Mouse (Mus musculus) erythroid progenitor cell, adult 5-6 weeks (primary cell): ENCODE results near the gene Usp4. TPM values are rescaled to one million over a fixed set of nuclear protein-coding genes. Genes with fewer than 3 reads are reported as not detected.
"Not testable (repeated sequence)": the region's sequence is repeated elsewhere in the genome, so short reads cannot be mapped to it uniquely, and the experiment has no call there.

Experiments
- ATAC-seq: replicated peaks from 2 replicates; pipeline ENCODE4 v1.8.0; 2016; ENCODE audit warnings: moderate number of reproducible peaks, mild to moderate bottlenecking, moderate TSS enrichment, inconsistent platforms; ENCODE audit not compliant: poor library complexity, low FRiP score, severe bottlenecking
- total RNA-seq, 2 experiments: library from RNA; stranded (forward) in 1 of 2; stranded (reverse) in 1 of 2; fragments of 150-400 nt in 1 of 2; fragments of 186-747, 209-891 nt in 1 of 2; gene quantifications; 2 replicates each; pipeline versions ENCODE4 v1.2.3 to v1.2.4; 2015 to 2017; ENCODE audit warnings: low replicate concordance in 2 of 2

The Usp4 gene
- total RNA-seq (2015; ENCODE audit: low replicate concordance) (162 and 251 TPM in 2 replicates), total RNA-seq (2017; ENCODE audit: low replicate concordance) (123 and 148 TPM in 2 replicates)

- ATAC-seq = peak; percentile 83
Observed at GRCm38 (mm10) chr9:108347540-108348289, at the start of gene Usp4. TSS of gene Usp4 (plus strand) at chr9:108347853.

- no peak for ATAC-seq
Observed at GRCm38 (mm10) chr9:108301853-108302252, 45.8 kb upstream of the Usp4 start.

DNA sequence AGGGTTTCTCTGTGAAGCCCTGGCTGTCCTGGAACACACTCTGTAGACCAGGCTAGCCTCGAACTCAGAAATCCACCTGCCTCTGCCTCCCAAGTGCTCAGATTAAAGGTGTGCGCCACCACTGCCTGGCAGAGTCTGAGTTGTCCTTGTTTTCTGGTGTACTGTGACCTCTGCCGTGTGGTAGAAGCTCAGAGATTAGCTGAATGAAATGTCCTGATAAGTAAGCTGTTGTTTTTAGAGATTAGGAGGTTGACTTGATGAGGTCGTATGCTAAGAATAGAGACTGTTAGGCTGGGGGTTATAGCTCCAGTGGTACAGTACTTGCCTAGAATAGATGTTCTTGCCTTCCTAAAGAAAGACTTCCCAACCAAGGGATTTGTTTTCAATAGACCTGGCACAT lies 42.9 kb upstream of the Usp4 start:
- no peak for ATAC-seq

- ATAC-seq = peak; percentile 42
Observed at GRCm38 (mm10) chr9:108305170-108305569, 42.5 kb upstream of the Usp4 start.

DNA sequence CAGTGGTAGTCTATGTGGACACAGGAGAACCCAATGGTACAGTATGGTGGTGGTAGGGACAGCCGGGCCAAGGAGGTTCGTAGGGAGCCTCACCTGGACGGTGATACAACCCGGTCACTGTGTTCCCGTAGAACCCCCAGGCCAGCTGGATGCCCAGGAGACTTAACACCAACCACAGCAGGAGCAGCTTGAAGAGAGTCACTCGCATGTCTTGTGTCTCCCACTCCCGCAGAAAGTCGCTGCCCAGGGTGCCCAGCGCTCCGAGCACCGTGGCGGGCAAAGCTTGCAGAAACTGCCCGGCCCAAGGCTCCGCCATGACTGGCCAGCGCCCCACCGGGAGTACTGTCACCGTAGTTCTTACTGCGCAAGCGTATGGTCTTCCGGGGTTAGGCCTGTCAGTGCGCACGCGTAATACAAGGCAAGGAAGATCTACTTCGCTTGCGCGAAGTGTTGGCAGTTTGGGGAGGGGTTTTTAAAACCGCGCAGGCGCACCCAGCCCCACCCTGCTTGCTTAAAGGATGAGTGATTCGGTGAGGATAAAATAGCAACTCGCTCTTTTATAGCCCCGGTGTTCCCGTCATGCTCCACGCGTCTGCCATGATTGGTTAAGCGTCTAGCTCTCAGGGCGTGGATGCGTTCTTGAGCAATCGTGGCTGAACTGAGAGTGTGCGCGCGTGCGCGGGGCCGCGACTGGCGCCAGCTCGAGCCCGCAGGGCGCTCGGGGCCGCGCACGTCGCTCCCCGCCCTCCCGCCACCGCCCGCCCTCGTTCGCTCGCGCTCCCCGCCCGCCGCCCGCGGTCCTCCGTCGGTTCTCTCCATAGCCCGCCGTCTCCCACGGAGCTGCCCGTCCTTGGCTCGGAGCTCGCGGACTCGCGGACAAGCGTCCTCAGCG lies 41.8 kb upstream of the Usp4 start, which contains the start of the genes Rhoa and Tcta:
Gene Rhoa (plus strand): TSS at position 501 of the 892 bp plus-strand sequence.
Gene Tcta (minus strand): TSS at position 532 of the 892 bp plus-strand sequence.
- peak; percentile 86 for ATAC-seq

DNA sequence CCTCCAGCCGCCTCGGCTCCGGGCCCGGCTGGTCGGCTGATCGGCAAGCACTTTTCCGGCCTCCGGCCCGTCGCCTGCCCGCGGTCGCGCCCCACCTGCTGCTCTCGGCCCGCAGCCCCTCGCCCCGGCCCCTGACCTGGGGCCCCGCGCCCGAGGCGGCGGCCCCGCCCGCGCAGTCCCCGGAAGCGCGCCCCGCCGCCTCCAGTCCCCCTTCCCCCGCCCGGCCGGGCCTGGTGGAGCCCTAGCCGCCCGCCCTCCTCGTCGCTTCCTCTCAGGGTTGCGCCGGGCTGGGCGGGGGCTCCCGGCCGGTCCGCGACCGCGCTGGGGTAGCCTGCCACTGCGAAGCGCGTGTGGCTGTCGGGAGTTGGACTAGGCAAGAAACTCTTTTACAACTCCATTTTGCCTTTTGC lies 41.1 kb upstream of the Usp4 start:
- peak; percentile 62 for ATAC-seq

DNA sequence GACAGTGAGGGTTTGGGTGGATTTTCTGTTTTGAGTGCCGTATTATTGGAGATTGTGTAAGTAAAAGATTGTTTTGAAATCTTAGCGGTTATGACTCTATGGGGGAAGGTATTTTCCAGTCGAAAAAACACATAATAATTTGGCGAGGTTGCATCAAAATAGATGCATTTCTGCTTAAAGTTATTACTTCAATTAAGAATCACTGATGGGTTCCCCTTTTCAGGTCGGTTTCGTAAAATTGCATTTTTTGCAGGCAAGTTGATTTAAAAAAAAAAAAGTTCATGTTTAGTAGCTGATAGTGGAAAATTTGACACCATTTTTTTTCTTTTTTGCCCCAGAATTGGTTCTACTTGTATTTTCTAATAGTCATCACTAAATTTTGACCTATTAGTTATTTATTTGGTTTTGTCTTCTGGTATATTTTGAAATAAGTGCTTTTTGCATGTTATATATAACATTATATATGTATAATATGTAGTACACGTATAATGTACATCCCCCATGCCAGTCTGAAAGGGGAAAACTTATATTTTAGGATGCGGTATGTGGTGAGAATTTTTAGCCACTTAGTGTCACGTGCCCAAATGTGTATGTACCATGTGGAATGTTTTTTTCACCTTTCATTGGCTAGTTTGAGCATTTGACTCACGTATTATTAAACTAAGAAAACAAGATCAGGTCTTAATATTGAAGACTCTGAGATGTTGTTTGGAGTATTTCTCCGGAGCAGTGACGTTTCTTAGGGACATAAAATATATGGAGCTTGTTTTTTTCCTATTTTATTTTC lies 40.4 kb upstream of the Usp4 start:
- no peak for ATAC-seq

GRCm38 (mm10) chr9:108308141-108308540 lies 39.5 kb upstream of the Usp4 start:
- no peak for ATAC-seq

GRCm38 (mm10) chr9:108317572-108317971 lies 30.1 kb upstream of the Usp4 start:
- ATAC-seq = 0 out of 2 replicates have a peak, but pooled peaks have one; percentile 59

DNA sequence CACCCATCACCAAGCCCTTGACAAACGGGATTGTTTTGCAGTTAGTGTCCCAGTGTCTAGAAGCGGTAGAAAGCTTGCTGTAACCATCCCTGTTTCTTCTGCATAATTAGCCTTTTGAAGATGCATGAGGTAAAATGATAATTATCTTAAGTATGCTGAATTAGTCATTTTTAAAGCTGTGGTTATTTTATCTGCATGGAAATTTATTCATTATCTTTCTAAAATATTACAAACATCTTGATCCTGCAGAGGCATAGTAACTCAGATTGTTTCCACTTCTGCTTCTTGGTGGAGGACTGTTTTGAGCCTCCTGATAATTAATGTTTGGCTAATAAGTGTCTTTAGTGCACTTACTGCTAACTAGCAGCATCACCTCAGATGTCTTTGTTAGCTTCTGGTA lies 29.2 kb upstream of the Usp4 start:
- ATAC-seq = no peak

DNA sequence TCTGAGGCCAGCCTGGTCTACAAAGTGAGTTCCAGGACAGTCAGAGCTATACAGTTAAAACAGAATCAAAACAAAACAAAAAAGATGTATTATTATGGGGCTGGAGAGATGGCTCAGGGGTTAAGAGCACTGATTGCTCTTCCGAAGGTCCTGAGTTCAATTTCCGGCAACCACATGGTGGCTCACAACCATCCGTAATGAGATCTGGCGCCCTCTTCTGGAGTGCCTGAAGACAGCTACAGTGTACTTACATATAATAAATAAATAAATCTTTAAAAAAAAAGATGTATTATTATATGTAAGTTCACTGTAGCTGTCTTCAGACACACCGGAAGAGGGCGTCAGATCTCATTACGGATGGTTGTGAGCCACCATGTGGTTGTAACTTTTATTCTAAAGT lies 25.6 kb upstream of the Usp4 start:
- ATAC-seq = not testable (repeated sequence)

DNA sequence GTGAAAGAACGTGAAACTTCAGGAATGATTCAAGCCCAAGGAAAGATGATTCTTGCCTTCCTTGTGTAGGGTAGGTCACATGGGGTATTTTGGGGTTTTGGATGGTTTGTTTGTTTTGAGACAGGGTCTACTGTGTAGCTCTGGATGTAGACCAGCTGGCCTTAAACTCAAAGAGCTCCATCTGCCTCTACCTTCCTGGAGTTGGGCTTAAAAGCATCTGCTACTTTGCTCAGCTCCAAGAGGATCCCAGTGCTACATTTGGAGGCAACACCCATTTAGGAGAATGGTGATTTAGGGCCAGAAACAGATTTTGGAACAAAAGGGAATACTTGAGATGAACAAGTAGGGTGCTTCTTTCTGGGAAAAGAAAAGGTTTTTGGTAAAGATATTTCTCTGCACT lies 22.9 kb upstream of the Usp4 start:
- no peak for ATAC-seq

DNA sequence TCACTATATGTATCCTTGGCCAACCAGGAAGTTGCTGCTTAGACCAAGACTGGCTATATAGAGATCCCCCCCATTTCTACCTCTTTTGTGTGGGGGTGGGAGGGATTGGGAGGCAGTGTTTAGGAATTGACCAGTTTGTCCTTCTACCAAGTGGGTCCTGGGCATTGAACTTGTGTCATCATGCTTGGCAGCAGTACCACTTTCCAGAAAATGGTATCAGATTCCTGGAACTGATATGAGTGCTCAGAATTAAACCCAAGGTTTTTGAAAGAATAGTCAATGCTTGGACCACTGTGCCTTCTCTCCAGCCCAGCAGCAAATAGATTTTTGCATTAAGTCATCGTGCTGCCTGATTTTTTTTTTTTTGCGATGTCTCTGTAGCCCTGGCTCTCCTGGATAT lies 21.8 kb upstream of the Usp4 start:
- ATAC-seq = no peak

GRCm38 (mm10) chr9:108337848-108338550 lies 9.7 kb upstream of the Usp4 start:
- ATAC-seq = no peak

DNA sequence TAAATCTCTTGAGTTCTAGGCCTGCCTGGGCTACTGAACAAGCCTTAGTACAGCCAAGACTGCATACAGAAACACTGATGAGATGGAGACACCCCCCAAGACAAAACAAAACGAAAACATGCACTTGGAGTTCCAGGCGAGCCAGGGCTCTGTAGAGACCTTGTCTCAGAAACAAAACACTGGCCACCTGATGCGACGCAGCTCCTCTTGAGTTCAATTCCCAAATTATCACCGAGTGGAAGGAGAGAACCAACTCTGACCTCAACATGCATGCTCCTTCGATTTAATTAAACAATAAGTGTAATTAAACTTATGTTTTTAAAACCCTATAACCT lies 9.1 kb upstream of the Usp4 start:
- ATAC-seq = 0 out of 2 replicates have a peak, but pooled peaks have one; percentile 0

DNA sequence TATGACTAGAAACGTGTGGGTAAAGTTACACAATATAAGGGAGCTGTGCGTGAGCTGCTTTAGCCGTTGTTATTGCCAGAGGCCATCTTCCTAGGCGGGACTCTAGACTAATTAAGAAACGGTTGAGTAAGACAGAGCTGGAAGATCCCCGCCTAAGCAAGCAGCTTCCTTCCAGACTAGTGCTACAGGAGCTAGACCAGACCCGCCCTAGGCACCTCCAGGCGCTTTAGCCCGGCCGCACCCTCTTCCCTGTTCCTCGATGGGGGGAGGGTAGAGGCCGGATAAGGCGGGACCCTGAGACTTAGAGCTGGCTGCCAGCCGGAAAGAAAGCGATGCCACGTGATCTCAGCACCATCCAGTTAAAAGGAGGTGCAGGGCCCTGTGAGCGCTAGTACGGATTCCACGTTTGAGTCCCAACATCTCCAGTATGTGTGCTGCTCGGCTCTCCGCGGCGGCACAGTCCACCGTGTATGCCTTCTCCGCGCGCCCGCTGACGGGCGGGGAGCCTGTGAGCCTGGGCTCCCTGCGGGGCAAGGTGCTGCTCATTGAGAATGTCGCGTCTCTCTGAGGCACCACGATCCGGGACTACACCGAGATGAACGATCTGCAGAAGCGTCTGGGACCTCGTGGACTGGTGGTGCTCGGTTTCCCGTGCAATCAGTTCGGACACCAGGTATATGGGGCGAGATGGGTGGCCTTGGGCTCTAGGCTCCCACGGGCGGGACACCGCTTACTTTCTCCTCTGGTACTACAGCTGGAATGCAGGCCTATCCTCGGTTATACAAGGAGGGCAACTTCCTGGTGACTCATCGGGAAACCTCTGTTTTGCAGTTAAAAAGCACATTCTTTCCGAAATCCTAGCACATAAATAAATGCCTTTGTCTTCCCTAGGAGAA lies 8.5 kb upstream of the Usp4 start, which contains the start of gene Gpx1:
Gene Gpx1 (plus strand): TSS at position 18 of the 896 bp plus-strand sequence.
- peak; percentile 76 for ATAC-seq

DNA sequence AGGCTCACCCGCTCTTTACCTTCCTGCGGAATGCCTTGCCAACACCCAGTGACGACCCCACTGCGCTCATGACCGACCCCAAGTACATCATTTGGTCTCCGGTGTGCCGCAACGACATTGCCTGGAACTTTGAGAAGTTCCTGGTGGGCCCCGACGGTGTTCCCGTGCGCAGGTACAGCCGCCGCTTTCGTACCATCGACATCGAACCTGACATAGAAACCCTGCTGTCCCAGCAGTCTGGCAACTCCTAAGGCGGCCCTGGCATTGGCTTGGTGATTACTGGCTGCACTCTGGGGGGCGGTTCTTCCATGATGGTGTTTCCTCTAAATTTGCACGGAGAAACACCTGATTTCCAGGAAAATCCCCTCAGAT lies 7.8 kb upstream of the Usp4 start:
- ATAC-seq = no peak
